Mouse (Mus musculus): Measurements from ENCODE around the gene Uvrag.
A peak's percentile ranks its signal among the peaks of the same experiment; 100 is the strongest.

The Uvrag gene

DNA sequence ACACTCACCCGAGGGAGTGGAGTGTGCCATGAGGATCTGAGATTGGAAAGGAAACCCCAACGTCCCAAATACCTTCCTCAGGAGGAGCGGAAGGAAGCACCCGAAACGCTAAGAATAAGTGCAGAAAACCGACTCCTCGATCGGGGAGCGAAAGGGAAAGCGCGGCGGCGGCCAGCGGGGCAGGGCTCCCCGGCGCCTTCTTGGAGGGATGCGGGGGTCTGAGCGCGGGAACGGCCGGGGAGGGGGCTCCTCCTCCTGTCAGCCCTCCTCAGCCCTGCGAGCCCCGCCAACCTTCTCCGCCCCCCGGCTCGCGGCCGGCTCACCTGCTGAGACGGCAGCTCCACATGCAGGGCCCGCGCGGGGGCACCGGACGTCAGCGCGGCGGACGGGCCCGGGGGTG is 430 bp downstream of the Uvrag start:
- DNase-seq (ENCODE audit: low read depth in 1 of 2, low spot score in 2 of 2): no peak

DNA sequence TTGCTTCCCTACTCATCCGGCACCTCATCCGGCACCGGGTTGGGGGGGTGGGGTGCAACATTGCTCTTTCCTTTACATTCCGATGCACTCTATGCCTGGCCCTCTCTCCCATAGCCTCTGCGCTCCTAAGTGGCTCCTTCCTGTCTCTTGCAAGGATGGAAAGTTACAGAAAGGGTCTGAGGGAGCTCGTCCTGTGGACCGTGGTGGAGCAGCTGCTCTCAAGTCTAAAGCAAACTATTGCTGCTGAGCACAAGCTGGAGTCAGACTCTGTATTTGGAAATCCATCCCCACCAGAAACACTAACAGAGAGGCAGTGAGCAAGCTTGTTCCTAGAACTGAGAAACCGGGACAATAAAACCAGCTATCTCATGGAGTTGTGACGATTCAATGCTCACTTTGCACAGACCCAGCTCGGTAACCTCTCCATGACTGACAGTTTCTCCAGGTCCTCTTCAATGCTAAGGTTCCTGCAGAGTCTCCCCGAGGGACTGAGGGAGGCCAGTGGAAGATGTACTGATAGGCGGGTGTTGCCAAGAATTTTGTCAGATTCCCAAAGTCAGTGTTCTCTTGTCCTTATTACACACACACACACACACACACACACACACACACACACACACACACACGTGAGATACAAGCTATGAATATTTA is 975 bp downstream of the Uvrag start:
- no peak for DNase-seq (ENCODE audit: low read depth in 1 of 2, low spot score in 2 of 2)

GRCm38 (mm10) chr7:99137541-99137940 is 3.4 kb downstream of the Uvrag start:
- DNase-seq (ENCODE audit: low read depth in 1 of 2, low spot score in 2 of 2): no peak

GRCm38 (mm10) chr7:99136789-99137188 is 4.2 kb downstream of the Uvrag start:
- no peak for DNase-seq (ENCODE audit: low read depth in 1 of 2, low spot score in 2 of 2)

DNA sequence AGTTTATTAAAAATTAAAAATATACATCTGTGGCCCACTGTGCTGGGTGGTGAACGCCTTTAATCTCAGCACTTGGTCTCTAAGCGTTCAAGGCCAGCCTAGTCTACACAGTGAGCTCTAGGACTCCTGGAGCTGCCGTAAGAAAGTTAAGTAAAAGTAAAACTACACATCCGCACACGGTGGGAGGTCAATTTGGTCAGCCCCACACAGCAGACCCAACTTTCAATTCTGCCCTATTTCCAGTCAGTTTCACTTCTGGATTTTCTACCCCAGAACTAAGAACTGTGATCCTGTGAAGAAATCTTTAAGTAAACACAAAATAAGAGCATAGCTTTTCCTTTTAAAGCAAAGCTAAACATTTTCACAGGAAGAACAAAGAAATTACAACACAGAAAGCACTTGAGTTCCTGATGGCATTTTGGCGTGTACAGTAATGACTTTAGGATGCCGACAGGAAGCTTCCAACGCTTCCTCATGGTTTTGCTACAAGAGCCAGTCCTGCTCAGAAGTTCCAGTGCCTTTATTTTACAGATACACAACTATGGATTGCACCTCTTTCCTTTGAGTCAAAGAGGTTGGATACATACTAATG is 7.0 kb downstream of the Uvrag start:
- no peak for DNase-seq (ENCODE audit: low read depth in 1 of 2, low spot score in 2 of 2)

- no peak for DNase-seq (ENCODE audit: low read depth in 1 of 2, low spot score in 2 of 2)
Measured at GRCm38 (mm10) chr7:99132597-99132996, 8.3 kb downstream of the Uvrag start.

- no peak for DNase-seq (ENCODE audit: low read depth in 1 of 2, low spot score in 2 of 2)
Measured at GRCm38 (mm10) chr7:99131819-99132353, 9.1 kb downstream of the Uvrag start.

DNA sequence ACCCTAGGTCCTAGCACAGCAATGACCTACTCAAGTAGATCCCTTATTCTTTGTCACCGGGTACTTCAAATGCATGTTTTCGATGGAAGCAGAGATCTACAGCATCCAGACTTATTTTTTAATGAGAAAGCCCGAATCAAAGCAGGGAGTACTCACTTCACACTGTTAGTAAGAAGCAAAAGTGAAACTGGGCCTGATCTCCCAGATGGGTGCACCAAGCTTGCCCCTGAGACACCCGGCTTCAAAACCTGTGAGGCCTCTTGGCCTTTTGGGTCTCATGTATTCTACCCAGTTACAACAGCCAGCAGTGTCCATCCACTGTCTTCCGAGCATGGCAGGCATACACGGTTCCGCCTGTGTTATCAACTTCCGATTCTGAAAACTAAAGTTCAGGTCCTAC is 12.0 kb downstream of the Uvrag start:
- no peak for DNase-seq (ENCODE audit: low read depth in 1 of 2, low spot score in 2 of 2)

GRCm38 (mm10) chr7:99128020-99128950 is 12.7 kb downstream of the Uvrag start:
- DNase-seq (ENCODE audit: low read depth in 1 of 2, low spot score in 2 of 2): no peak

GRCm38 (mm10) chr7:99126057-99126456 is 14.9 kb downstream of the Uvrag start:
- DNase-seq (ENCODE audit: low read depth in 1 of 2, low spot score in 2 of 2): no peak

- DNase-seq (ENCODE audit: low read depth in 1 of 2, low spot score in 2 of 2): no peak
Measured at GRCm38 (mm10) chr7:99122651-99123050, 18.3 kb downstream of the Uvrag start.

GRCm38 (mm10) chr7:99120865-99121521 is 19.9 kb downstream of the Uvrag start:
- DNase-seq (ENCODE audit: low read depth in 1 of 2, low spot score in 2 of 2): no peak

- no peak for DNase-seq (ENCODE audit: low read depth in 1 of 2, low spot score in 2 of 2)
Measured at GRCm38 (mm10) chr7:99120082-99120481, 20.9 kb downstream of the Uvrag start.

DNA sequence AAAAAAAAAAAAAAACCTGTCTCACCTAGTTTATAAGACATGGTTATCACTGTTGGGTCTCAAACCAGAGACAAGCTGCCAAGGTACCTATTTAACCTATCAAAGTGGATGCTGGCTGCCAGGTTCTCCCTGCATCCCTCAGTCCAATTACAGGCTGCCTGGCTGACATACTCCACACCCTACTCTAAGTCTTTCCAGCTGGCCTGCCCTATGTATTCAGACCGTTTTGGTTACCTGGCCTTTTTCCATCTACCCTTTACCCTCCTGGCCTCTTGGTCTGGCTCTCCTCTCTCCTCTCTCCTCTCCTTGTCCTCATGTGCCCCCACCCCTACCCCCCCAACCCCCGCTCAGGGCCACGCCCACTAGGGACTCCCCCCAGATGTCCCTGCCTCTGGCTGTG is 24.2 kb downstream of the Uvrag start:
- no peak for DNase-seq (ENCODE audit: low read depth in 1 of 2, low spot score in 2 of 2)

- no peak for DNase-seq (ENCODE audit: low read depth in 1 of 2, low spot score in 2 of 2)
Measured at GRCm38 (mm10) chr7:99114006-99114726, 26.8 kb downstream of the Uvrag start.

- no peak for DNase-seq (ENCODE audit: low read depth in 1 of 2, low spot score in 2 of 2)
Measured at GRCm38 (mm10) chr7:99107566-99107965, 33.4 kb downstream of the Uvrag start.

DNA sequence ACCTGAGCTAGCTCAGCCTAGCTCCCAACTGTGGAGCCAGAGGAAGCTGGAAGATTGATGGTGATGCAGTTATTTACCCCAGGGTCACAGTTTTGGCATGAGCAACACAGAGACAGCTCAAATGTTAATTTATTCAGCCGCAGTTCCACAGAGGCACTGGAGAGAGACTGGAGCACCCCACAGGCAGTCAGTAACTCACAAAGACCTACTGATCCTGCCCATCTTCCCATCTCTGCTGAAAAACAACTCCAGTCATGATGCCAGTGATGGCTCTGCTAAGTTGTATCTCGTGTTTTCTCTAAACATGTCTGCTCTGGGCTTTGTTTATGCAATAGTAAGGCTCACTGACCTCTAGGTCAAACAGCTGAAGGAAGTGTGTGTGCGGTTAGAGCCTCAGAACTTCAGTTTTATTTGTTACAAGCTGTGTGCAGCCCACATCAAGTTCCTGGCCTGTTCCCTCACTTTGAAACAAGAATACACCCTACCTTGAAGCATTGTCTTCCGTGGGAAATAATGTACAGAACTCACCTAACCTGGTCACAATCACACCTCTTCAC is 34.1 kb downstream of the Uvrag start:
- DNase-seq (ENCODE audit: low read depth in 1 of 2, low spot score in 2 of 2): no peak

GRCm38 (mm10) chr7:99101767-99102593 is 39.0 kb downstream of the Uvrag start:
- DNase-seq (ENCODE audit: low read depth in 1 of 2, low spot score in 2 of 2): peak in 1 of 2 experiments; percentile 37

DNA sequence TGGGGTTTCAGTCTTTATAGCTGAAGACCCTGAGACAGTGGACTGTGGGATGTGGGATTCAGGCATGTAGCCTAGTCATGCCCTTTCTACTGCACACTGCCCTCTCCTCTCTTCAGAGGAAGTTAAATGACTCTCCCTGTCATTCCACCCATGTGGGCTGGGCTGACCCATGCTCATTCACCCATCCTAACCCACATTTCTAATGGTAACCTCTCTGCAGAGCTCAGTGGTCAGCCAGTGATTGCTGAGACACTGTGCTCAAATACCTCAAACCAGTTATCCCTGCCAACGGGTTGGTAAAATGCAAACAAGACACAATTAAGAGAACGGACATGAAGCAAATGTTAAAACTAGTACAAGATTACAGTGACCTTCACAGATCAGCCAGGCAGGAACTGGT is 39.9 kb downstream of the Uvrag start:
- no peak for DNase-seq (ENCODE audit: low read depth in 1 of 2, low spot score in 2 of 2)
